Mouse (Mus musculus) ES-E14 (cell line): Measurements from ENCODE around the gene Gm49601. TPM values are rescaled to one million over a fixed set of nuclear protein-coding genes. Genes with fewer than 3 reads are reported as not detected.
A peak's percentile ranks its signal among the peaks of the same experiment; 100 is the strongest.

Experiments used
- DNase-seq: peaks from one replicate; pipeline ENCODE4 v3.0.0-alpha.2; 2013; ENCODE audit warnings: low read depth, low spot score
- H3K27ac ChIP-seq: 2 replicates; pipeline ENCODE4 v1.5.1; 2012; ENCODE audit warnings: low read depth, mild to moderate bottlenecking, low read length, moderate library complexity, mixed read lengths; ENCODE audit not compliant: poor library complexity, insufficient read depth, severe bottlenecking
- H3K36me3 ChIP-seq: 2 replicates; pipeline ENCODE4 v1.6.1; 2012; ENCODE audit warnings: mild to moderate bottlenecking, low read length, moderate library complexity, mixed read lengths; ENCODE audit not compliant: control insufficient read depth, poor library complexity, insufficient read depth, severe bottlenecking
- H3K4me1 ChIP-seq, 2 experiments: fragments of 150-350 bp in 1 of 2; sonication (generic) in 1 of 2; 2 replicates each; pipeline ENCODE4 v1.6.1; 2012; ENCODE audit warnings: low read length in 2 of 2, mild to moderate bottlenecking in 1 of 2, mixed read lengths in 1 of 2; ENCODE audit not compliant: control insufficient read depth in 2 of 2, insufficient read depth in 2 of 2, poor library complexity in 1 of 2
- H3K4me3 ChIP-seq, 2 experiments: fragments of 150-350 bp in 1 of 2; sonication (generic) in 1 of 2; 2 replicates each; pipeline ENCODE4 v1.5.1; 2012; ENCODE audit warnings: low read length in 2 of 2, low read depth in 1 of 2, mild to moderate bottlenecking in 1 of 2, mixed read lengths in 1 of 2; ENCODE audit not compliant: insufficient read depth in 1 of 2, poor library complexity in 1 of 2, severe bottlenecking in 1 of 2
- H3K9ac ChIP-seq: 2 replicates; pipeline ENCODE4 v1.6.1; 2012; ENCODE audit warnings: low read depth, mild to moderate bottlenecking, low read length, mixed read lengths; ENCODE audit not compliant: poor library complexity, insufficient read depth, severe bottlenecking
- H3K9me3 ChIP-seq: fragments of 150-350 bp; sonication (generic); 2 replicates; pipeline ENCODE4 v1.6.1; 2012; ENCODE audit warnings: low read depth, mild to moderate bottlenecking, low read length; ENCODE audit not compliant: control insufficient read depth, insufficient read depth
- CHD2 ChIP-seq: IDR thresholded peaks from 2 replicates; pipeline ENCODE4 v1.6.1; 2014; ENCODE audit warnings: mild to moderate bottlenecking, low read depth, low read length, inconsistent platforms
- HCFC1 ChIP-seq: IDR thresholded peaks from 2 replicates; pipeline ENCODE4 v1.6.1; 2012; ENCODE audit warnings: low read length, inconsistent platforms, borderline replicate concordance; ENCODE audit not compliant: insufficient read depth
- MAFK ChIP-seq: IDR thresholded peaks from 2 replicates; pipeline ENCODE4 v1.6.1; 2014; ENCODE audit warnings: mild to moderate bottlenecking, low read depth, low read length, inconsistent platforms; ENCODE audit not compliant: insufficient read depth
- ZC3H11A ChIP-seq: IDR thresholded peaks from 2 replicates; pipeline ENCODE4 v1.6.1; 2012; ENCODE audit warnings: low read depth, mild to moderate bottlenecking, inconsistent platforms, low read length, borderline replicate concordance
- ZNF384 ChIP-seq: IDR thresholded peaks from 2 replicates; pipeline ENCODE4 v1.6.1; 2012; ENCODE audit warnings: low read depth, low read length, inconsistent platforms
- in situ Hi-C, 2 experiments: fragments of 600-800 bp; cut with MboI; formaldehyde crosslinking; loops; one replicate each; pipeline ENCODE4 v1.15.1; 2025; ENCODE audit warnings: low sequenced_read_pairs in 2 of 2, inconsistent platforms in 1 of 2; ENCODE audit not compliant: unreplicated experiment in 2 of 2
- total RNA-seq: library from RNA; depleted of rRNA; stranded (reverse); fragments of 300-350 nt; gene quantifications from 2 replicates; pipeline ENCODE4 v1.2.3, GENCODE M21; 2012

Gm49601 gene
- total RNA-seq, 1 experiment, result 1.7 TPM

DNA sequence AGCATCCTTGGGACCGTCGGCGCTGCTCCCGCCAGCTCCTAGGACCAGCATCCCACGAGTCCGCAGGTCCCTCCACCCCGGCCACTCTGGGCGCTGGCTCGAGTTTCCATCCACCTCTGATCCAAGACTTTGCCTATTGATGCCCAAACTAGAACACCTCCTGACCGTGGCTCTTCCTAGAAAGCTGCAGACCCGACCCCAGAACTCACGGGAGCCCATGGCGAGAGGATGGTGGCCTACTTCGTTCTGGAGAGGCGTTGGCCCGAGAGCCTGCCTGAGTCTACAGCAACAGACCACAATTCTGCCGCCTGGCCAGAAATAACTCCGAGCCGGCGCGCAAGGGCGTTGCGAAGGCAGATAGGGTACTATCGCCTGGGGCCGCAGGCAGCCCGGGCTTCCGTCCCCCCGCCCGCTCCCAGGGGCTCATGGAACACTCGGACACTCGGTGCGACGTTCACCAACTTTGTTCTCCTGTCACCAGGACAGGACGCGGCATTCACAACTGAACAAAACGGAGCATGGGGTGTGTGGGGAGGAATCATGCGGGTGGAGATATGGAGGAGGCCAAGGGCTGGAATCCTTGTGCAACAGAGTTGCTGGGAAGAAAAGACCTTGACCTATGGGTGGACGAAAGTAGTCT lies 4.7 kb downstream of the Gm49601 start:
- H3K9ac ChIP-seq, result peak overlapping the region; percentile 59; the same call in 1 of the 2 replicates
- H3K27ac ChIP-seq, result no peak overlapping the region
- DNase-seq, result no peak
- H3K4me3 ChIP-seq, result peak overlapping the region; percentile 57 to 75
- TF ChIP-seq MAFK (no peak), CHD2 (no peak), ZC3H11A (no peak), HCFC1 (no peak), ZNF384 (no peak)
- no peaks in the 10 kb centered on the region for H3K36me3 ChIP-seq
- in situ Hi-C loops, result loop anchor here in 1 of 2 experiments (5.0 to 25.0 kb wide), 3 partner anchors 39 to 809 kb away; no protein-coding TSS in a partner anchor
- H3K4me1 ChIP-seq, result peaks cover 0 to 11% of the 10 kb centered on the region in 2 experiments; a peak in 1 of 4 replicates
- H3K9me3 ChIP-seq, result no peaks in the 10 kb centered on the region

DNA sequence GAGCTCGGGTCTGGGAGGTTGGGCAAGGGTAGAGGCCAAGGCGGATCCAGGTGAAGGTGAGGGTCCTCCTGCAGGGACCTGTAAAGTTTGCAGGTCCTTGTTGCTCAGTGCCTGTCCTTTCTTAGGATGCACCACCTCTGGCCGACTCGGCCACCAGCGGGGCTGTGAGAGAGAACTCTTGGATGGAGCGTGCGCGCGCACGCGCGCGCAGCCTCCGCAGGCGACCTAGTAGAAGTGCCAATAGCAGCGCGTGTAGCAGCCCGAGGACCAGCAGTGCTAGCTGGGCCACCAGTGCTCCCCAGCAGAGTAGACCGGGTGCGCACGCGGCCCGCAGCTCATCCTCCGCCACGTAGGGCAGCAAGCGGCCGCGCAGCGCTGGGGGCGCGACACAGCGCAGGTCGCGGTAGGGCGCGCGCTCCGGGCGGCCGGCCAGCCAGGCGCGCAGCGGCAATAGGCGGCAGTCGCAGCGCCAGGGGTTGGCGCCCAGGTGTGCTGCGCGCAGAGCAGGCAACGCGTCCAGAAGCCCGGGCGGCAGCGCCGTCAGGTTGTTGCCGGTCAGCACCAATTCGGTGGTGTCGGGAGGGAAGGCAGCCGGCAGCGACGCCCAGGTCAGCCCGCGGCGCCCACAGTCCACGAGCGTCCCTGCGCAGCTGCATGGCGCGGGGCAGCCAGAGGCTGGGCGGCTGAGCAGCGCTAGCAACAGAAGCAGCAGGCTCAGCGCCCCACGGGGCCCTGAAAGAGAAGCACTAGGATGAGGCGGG lies 5.4 kb downstream of the Gm49601 start:
- DNase-seq, result no peak
- Histone ChIP-seq H3K4me3 (peak overlapping the region; percentile 57 to 75), H3K4me1 (peaks cover 0 to 11% of the 10 kb centered on the region in 2 experiments; a peak in 1 of 4 replicates), H3K36me3 (no peaks in the 10 kb centered on the region), H3K9ac (peak overlapping the region; percentile 59), H3K9me3 (no peaks in the 10 kb centered on the region), H3K27ac (no peak overlapping the region)
- in situ Hi-C loops, result loop anchor here in 1 of 2 experiments (5.0 to 25.0 kb wide), 3 partner anchors 38 to 808 kb away; no protein-coding TSS in a partner anchor
- TF ChIP-seq ZNF384 (no peak), HCFC1 (no peak), CHD2 (no peak), MAFK (no peak), ZC3H11A (no peak)

DNA sequence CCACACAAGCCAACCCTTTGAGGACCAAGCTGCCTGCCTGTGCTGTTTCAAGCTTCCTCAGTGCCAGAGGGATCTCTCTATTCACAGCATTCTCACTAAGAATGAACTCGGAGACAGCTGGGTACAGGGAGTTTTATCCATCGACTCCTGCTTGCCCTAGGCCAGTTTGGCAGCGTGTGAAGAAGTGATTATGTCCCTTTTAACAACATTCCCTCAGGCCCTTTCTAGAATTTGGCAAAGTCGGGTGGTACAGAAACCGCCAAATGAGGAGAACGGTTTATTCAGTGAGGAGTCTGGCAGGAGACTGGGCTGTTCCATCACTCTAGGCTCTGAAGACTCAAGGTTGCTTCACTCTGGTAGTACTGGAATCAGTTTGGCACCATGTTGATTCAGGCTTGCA lies 6.0 kb downstream of the Gm49601 start:
- Histone ChIP-seq H3K36me3 (no peaks in the 10 kb centered on the region), H3K27ac (no peak overlapping the region), H3K9ac (no peak overlapping the region), H3K4me1 (peaks cover 0 to 11% of the 10 kb centered on the region in 2 experiments; a peak in 1 of 4 replicates), H3K4me3 (peak overlapping the region; percentile 57 to 75; a peak in 2 of 4 replicates), H3K9me3 (no peaks in the 10 kb centered on the region)
- TF ChIP-seq MAFK, result no peak
- TF ChIP-seq CHD2, result no peak
- no peak for TF ChIP-seq ZNF384
- TF ChIP-seq HCFC1, result no peak
- TF ChIP-seq ZC3H11A, result no peak
- in situ Hi-C loops, result loop anchor here in 1 of 2 experiments (5.0 to 25.0 kb wide), 3 partner anchors 38 to 808 kb away; no protein-coding TSS in a partner anchor
- no peak for DNase-seq

DNA sequence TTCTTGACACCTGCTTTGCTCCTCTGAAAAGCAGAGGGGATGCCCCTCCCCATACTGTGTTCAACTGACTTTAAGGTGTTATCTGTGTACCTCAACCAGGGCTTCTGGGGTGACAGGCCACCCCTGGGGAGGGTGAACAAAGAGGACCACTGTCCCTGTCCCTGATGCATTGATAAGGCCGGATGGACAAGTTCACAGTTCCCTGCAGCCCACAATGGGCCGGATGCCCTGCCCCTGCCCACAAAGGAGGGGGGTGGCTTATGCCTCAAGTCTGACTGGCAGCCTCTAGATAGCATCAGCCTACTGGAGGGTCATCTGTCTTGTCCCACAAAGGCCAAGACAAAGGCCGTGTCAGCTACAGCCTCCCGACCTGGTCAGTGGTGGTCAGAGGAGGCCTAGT lies 7.1 kb downstream of the Gm49601 start:
- in situ Hi-C loops, result loop anchor here in 1 of 2 experiments (25.0 kb wide), 1 partner anchor 807 kb away; no protein-coding TSS in a partner anchor
- Histone ChIP-seq H3K9me3 (no peaks in the 10 kb centered on the region), H3K27ac (no peak overlapping the region), H3K36me3 (no peaks in the 10 kb centered on the region), H3K4me3 (no peak overlapping the region), H3K9ac (no peak overlapping the region), H3K4me1 (peaks cover 0 to 11% of the 10 kb centered on the region in 2 experiments; a peak in 1 of 4 replicates)
- no peak for TF ChIP-seq CHD2
- no peak for DNase-seq
